Mouse (Mus musculus) stomach, postnatal 0 days (tissue): ENCODE measurements at regions not wholly inside any gene's neighbourhood (a gene's known extent, or its start where the extent isn't known, plus 50 kb on each side); places are given as distances from the start of the nearest gene placed in this dataset.

ENCODE experiments used
- CTCF ChIP-seq: IDR thresholded peaks from 2 replicates; pipeline ENCODE4 v1.5.1; 2016; ENCODE audit warnings: antibody characterized with exemption, low read depth, mild to moderate bottlenecking, moderate library complexity
- EP300 ChIP-seq: optimal IDR thresholded peaks from 2 replicates; pipeline ENCODE3; 2016; ENCODE audit warnings: antibody characterized with exemption

DNA sequence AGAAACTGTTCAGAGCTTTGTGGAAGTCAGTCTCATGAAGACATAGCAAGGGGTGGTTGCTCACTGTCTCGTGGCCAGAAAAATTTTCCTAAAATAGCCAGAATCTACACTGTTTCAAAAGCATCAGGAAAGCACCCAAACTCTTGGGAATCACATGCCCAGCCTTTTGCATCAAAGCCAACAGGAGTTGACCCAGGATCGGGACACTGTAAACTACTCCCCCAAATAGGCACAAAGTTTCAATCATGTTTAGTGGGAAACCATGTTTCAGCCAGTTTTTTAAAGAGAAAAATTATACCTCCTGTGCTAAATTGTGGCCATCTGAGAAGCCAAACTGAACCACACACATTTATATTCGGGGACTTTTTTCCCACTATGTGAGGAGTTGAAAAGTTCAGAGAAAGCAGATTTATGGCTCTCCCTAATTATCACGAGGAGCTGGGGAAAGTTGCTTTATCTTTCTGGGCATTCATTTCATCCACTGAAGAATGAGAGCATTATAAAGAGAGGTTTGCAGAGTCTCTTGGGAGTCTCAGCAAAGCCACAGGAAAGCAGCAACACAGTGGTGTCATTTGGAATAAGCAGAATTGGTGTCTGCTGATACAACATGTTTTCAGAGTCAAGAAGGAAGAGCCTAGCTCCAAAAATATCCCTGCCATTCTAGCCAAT, 136.5 kb upstream of the Slc44a1 start:
- TF ChIP-seq CTCF (no peak), EP300 (no peak)
